Mouse (Mus musculus) urinary bladder, postnatal 4 days (tissue): ENCODE data around the gene Cluh.

Experiments
- DNase-seq, 2 experiments: peaks; one replicate each; pipeline ENCODE4 v3.0.0; 2021 to 2022; ENCODE audit warnings: low spot score in 2 of 2

The Cluh gene

DNA sequence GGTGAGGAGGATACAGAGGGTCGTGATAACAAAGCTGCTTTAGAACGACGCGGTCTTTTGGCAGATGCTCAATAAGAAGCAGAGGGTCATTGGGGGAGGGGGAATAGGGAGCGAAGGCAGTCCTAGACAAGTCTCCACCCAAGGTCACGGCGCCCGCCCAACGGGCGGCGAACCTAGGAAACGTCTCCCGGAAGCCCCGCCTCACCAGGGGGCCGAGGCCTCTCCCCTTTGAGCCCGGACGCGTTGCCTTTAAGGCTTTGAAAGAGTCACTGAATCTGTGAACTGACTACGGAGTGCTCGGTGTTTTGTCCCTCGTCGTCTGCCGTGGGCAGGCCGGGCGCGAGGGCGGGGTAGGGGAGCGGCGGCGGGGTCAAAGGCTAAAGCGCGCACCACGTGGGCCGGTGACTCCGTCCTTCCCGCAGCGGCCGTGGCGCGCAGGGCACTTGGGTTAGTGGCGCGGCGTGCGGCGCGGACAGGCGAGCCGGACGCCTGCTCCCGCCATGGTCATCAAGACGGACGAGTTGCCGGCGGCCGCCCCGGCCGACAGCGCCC is at the start of gene Cluh:
Gene Cluh (plus strand): TSS at position 401 of the 552 bp plus-strand sequence.
- DNase-seq: peak; percentile 97 to 99

DNA sequence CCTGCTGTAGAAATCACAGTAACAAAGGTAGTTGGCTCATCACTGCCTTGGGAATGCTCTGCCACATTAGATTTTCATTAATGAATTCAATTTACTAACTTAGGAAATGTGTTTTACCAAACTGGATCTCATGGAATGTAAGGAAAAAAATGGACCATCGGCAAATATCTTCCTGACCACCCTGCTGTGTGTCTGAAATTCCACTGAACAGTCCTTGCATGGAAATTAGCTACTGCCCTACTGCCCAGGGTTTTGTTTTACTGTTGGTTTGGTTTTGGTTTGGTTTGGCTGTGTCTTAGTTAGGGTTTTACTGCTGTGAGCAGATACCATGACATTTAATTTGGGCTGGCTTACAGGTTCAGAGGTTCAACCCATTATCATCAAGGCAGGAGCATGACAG is 47.0 kb upstream of the Cluh start:
- DNase-seq: no peak

DNA sequence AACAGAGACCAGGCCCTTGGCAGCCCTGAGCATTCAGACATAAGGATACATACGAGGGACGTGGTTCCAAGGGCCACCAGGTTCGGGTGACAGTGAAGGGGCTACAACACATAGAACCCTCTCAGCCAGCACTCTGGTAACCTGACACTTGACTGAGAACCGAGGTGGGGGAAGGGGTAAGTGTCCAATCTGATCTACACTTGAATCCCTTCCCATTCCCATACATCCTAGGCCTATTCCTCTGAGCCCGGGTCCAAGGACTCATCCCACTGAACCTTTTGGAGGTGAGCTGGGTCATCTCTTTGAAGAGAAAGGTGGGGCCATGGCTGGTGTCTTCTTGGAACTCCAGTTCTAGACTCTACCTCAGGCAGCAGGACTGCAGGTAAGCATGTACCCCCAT is 39.2 kb upstream of the Cluh start:
- no peak for DNase-seq

DNA sequence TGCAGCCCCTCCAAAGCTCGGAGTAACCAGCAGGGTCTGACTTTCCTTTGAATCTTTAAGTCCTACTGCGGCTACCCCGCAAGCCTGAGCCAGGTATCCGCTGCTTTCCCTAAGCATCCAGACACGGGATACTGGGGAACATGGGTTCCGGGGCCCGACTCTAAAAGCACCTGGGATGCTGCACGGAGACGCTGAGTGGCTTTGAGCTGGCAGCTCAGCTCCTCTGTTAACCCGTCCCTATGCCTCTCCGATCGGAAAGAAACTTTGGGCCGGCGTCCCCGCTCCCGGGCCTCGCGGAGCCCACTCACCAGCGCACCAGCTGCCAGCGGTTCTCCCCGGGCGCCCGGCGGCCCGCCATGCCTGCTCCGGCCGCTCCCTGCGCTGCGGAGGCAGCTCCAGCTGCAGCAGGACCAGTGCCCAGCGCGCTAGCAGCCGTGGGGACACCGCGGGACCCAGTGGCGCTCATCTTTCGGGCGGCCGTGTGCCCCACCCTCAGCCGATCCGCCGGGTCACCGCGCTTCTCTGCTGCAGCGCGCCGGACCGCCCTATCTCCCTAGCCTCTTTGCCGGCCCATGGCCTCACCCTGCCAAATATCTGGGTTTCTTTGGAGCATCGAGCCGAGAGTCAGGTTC is 38.6 kb upstream of the Cluh start, which contains the start of gene Rap1gap2:
Gene Rap1gap2 (minus strand): TSS at position 371 of the 632 bp plus-strand sequence.
- DNase-seq: no peak

DNA sequence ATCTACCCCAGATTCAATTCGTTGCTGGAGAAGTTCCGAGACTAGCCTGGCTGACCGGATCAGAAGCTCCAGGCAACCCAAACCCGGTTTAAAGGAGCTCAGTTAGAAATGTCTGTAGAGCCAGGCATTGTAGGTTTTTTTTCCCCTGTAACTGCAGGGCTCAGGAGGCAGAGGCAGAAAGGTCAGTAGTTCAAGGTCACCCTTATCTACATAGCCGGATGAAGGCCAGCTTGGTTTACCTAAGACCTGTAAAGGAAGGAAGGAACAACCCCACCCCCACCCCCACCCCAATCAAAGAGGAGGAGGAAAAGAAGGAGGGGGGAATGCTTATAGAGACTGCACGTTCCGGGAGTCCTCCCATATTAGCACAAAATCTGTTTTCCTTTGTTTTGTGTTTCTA is 37.9 kb upstream of the Cluh start:
- no peak for DNase-seq

DNA sequence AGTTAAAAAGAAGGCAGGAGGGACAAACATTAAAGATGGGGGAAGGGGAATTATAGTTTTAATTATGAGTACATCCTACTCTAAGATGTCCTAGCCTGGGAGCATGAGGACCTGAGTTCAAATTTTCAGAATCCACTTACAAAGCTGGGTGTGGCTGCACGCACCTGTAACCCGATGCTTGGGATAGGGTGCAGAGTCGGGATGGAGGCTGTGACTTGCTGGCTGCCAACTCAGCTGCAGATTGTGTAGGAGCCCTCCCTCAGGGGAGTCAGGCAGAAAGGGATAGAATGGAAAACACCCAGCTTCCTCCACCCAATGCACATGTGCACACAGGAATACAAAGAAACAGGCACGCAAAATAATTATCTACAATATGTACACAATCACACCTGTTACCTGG is 35.9 kb upstream of the Cluh start:
- DNase-seq: no peak

DNA sequence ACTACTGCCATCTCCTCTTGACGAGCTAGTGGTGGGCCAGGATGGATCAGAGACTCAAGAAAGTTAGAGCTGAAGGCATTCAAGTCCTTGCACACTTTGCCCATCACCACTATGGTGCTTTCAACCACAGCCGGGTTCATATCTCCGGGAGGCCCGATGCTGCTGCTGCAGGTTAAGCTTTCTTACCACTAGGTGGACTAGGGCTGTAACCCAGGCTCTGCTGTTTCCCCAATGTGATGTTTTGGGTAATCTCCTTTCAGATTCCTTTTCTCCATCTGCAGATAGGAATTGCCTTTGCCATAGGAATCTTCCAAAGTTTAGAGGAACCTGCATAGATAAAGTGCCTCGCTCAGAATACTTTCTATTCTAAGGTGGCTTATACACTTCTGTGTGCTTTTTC is 33.7 kb upstream of the Cluh start:
- no peak for DNase-seq

DNA sequence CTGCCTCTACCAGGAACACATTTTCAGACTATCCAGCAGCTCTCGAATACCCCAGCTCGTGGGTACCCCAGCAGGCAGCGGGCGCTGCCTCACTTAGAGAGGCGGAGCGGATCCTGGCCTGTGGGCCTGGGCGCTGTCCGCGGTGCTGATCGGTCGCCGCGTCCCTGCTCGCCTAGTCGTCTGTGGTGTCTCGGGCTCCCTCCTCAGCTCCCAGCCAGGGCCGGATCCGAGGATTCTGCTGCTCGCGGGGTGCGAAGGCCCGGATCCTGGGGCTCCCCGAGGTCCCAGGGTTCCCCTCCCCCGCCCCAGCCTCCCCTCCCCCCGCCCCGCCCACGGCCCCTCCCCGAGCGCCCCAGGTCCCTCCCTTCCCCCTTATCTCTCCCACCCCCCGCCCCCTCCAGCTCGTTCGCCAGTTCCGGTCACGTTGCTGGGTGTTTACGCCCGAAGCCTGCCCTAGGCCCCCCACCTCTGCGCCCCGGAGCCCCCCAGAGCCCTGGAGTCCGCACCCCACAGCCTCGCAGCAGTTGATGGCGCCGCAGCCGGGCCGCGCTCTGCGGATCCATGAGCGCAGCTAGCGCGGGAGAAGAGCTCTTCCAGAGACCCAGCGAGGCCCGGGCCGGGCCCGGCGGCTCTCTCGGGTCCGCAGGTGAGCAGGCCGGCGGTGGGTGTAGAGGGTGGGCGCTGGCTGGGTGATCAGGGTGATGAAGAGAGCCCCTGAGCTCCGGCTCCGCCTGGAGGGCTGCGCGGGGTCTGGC is 29.9 kb upstream of the Cluh start, which contains the start of gene Ccdc92b:
Gene Ccdc92b (plus strand): TSS at position 405 of the 755 bp plus-strand sequence.
- peak; percentile 68 to 88 for DNase-seq

DNA sequence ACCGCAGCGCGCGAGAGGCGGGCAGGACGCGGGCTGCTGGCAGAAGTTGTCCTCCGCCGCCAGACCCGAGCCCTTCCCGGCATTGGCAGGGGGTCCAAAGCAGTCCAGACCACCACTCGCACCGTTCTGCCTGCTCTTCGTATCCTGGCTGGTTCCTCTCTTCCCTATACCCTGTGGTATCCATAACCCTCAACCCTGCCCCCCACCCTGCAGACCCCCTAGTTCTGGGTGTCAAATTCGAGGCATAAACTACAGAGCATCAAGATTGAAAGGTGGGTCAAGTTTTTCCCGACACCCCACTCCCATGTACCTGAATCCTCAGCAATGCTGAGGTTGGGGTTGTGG is 29.4 kb upstream of the Cluh start:
- no peak for DNase-seq

DNA sequence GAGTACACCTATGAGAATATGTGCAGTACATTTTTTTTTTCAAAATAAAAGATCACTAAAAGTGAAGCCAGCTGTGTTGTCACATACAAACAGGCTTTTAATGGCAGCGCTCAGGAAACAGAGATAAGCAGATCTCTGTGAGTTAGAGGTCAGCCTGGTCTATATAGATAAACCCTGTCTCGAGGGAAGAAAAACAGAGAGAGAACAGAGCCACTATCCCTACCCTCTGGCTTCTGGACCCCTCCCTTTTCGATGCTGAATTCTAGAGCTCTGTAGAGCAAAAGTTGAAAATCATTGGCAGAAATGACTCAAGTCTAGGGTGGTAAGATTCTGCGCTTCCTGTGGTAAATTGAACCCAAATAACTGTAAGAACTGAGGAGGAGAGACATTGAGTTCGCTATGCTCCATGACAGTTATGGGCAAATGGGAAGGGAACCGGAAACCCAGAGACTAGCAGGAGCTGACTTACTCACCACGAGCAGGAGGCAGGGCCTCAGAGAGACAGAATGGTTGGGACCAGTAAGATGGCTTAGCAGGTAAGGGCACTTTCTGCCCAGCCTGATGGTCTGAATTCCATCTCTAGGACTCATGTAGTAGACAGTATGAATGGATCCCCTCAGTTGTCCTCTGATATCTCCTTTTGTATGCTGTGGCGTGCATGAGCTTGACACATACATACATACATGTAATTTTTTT is 27.2 kb upstream of the Cluh start:
- no peak for DNase-seq

DNA sequence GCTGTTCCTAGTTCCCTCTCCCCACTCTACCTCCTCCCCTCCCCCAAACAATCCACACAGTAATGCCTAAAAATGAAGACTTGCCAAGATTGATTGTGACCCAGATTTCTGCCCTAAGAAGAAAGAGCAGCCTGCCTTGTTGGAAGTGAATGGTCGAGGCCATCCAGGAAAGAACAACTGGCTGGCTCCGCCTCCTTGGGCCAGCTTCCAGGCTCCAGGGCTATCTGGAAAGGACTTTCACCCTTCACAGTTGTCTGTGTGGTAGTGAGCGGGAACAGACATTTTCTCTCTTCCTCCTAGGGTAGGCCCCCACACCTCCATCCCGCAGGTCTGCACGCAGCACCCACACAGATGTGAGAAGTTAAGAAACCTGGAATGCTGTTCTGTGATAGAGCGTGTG is 25.6 kb upstream of the Cluh start:
- DNase-seq: no peak

DNA sequence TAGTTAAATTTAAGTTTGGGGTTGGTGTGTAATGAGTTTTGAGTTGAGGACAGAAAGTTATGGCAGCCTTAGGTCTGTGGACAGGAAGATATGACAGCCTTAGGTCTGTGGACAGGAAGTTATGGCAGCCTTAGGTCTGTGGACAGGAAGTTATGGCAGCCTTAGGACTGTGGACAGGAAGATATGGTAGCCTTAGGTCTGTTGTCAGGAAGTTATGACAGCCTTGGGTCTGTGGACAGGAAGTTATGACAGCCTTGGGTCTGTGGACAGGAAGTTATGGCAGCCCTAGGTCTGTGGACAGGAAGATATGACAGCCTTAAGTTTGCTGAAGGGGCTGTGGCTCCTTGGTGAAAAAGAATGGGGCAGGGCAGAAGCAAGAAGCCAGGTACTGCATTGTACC is 24.0 kb upstream of the Cluh start:
- DNase-seq: no peak

DNA sequence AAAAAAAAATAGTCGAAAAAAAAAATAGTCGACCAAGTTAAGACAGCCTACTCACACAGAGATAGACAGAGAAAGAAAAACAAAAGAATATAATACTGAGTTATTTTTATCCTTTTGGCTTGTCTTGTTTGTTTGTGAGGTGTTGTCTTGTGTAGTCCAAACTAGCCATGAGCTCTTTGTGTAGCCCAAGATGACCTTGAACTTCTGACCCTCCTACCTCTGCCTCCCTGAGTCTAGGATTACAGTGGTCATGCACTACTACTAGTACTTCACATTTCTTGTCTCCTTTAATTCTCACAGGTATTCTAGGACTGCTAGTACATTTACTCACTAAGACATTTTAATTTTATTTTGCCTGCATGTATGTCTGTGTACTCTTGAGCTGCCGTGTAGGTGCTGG is 21.8 kb upstream of the Cluh start:
- no peak for DNase-seq

DNA sequence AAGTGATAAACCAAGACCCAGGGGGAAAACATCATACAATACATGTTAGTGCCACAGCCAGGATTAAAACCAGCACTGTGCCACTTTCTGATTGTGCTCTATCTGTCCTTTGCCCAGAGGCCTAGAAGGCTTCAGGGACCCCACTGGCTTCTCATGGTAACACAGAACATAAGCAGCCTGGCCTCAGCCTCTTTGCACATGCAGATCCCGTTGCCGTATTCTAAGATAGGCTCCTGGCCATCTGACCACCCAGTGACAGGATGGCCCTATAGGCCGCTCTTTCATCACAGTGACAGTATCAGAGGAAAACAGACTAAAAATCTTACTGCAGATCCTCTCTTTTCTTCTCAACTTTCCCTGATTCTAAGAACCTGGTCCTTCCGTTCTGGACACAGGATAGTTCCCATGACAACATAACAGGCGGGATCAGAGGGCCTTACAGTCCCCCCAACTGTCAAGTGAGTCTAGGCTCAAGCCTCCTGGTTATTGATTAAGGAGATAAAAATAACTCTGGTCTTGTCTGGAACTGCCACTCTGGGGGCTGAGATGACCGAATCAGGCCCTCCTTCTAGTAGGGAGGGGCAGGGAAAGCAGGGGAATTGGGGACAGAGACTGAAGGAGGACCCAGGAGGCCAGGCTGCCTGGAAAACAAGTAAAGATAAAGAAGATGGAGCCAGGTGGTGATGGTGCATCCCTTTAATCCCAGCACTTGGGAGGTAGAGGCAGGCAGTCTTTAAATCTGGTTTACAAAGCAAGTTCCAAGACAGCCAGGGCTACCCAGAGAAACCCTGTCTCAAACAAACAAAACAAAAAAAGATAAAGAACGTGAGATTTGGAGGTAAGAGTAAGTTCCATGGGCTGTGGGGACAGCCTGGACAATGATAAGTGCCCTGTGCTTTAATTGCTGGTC is 17.2 kb upstream of the Cluh start:
- DNase-seq: no peak

DNA sequence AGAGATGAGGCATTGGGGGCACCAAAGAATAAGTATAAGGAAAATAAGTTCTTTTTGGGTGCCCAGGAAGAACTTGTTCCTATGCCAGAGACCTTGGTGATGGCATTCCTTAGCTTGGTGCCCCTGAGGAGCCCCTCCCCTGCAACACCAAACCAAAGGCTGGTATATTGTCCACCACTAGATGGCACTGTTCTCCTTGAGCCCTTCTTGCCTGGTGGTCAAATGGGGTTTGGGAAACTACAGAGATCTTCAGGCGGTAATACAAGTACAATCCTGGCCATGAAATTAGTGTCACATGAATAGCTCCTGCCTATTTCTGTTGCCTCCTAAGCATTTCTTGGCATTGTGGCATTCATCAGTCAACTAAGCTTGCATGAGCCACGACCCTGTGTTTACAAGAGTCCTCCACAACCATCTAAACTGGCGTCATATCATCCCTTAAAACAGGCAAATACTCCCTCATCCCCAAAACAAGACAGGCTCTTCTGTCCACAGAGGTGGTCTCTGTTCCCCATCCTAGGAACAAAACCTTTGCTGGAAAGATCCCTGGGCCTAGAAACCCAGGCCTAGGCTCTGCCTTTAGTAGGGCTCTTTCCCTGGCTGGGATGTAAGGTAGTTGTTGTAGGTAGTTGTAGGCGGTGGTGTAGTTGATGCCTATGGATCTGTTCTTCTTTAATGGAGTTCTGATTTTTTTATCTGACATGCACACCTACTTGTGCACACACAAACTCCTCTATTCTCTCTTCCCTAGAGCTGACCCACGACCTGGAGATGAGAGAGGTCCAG is 14.6 kb upstream of the Cluh start:
- DNase-seq: peak; percentile 28 to 72

DNA sequence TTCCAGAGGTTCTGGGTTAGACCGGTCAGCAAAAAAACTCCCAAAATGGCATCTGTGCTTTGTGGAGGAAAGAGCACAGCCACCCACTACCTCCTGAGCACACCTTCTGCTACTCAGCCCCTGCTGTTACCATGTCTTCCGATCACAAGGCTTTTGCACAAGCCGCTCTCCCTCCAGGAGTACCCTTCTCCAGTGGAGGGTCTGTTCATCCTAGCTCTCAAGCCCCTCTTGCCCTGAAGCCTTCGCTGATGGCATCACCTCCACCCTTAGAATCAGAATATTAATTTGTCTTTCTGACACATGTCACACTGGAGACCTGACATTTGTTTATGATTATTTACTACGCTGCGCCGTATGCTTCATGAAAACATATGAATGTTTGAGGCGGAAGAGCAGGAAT is 11.8 kb upstream of the Cluh start:
- no peak for DNase-seq

DNA sequence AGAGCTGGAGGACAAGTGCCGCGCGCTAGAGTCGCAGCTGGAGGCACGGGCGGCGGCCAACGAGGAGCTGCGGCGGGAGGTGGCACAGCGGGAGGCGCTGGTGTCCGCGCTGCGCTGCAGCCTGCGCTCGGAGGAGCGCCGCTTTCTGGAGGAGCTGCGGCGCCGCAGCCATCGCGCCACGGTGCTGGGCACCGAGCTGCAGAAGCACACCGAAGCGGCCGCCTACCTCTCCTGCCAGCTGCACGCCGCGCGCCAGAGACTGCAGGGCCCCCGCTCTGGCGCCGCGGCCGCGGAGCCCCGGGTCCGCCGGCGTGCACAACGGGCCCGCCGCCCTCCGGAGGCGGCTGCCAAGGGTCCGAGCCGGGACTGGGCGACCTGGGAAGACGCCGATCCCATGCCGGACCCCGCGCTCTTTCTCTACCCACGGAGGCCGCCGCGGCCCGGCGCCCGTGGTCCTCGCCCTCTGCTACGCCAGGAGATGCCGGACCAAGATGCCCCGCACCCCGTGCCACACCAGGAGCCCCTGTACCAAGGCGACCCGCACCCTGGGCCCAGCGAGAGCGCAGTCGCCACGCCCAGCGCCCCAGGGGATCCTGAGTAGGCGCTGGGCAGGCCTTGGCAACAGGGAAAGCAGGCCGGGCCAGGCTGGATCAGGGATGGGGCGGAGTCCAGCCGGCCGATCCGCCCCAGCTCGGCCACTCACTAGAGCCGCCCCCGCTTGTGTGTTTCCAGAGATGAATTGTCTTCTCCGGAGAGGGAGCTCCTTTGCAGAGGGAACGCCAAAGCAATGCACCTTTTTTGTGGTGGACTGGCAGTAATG is 11.1 kb upstream of the Cluh start:
- peak; percentile 77 to 80 for DNase-seq

DNA sequence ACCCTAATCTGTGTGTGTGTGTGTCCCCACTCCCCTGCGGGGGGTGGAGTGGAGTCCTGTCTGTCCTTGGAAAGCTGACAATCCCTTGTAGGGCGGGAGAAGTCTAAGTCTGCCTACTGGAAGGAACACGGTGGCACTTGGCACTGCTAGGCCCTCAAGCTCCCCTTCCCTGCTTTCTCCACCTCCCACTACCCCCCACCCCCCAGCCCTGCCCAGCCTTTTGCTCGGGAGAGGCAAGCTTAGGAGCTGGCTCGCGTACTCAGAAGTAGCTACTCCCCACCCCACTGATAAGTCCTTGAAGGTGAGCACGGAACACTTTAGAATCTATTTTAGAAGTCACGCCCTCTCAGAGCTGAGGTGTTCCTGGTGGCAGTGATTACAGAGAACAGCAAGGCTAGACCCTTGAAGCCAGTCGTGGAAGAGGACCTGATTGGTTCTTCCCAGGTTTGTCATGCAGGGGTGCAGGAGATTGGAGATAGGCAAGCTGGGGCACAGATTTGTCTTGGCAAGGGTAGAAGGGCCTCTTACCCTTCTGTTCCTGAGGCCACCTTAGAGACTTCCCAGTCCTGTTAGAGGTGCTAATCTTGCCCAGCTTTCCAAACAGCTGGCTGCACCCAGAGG is 10.4 kb upstream of the Cluh start:
- no peak for DNase-seq

DNA sequence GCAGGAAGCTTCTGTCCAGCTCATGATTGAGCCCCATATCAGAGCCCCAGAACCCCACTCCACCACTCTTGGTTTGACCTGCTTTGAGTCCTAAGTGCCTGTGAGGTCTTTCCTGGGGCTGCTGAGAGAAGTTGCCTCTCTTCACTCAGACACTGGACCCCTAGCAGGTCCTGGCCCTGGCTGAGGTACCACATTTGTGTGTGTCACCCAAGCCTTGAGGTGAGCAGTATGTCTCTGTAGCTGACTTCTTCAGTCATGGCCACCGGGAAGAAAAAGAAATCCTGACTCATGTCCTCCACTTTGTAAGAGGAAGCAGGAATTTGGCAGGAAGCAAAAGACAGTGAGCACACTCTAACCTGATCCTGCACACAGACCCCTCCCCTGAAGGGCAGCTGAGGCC is 9.7 kb upstream of the Cluh start:
- no peak for DNase-seq
